Mouse (Mus musculus) neural tube, embryonic 11.5 days (tissue): ENCODE measurements around the gene Plekhg4. TPM values are rescaled to one million over a fixed set of nuclear protein-coding genes. Genes with fewer than 3 reads are reported as not detected.

ENCODE experiments used
- ATAC-seq: fragments of 200-750 bp; cut with Nextera tagmentation; 2 replicates; pipeline ENCODE4 v1.8.0; 2017; ENCODE audit warnings: moderate number of reproducible peaks, mild to moderate bottlenecking, moderate TSS enrichment, moderate library complexity; ENCODE audit not compliant: insufficient read depth, low FRiP score, low TSS enrichment
- DNase-seq: peaks from one replicate; pipeline ENCODE4 v3.0.0-alpha.2; 2015; ENCODE audit warnings: low spot score
- H3K27ac ChIP-seq: fragments of 300-500 bp; sonication (generic); 2 replicates; pipeline ENCODE4 v1.5.1; 2014; ENCODE audit warnings: low read depth, mild to moderate bottlenecking, low read length
- H3K27me3 ChIP-seq: fragments of 300-500 bp; sonication (generic); 2 replicates; pipeline ENCODE4 v1.6.1; 2014; ENCODE audit warnings: mild to moderate bottlenecking, low read length, mixed read lengths; ENCODE audit not compliant: control insufficient read depth, insufficient read depth
- H3K36me3 ChIP-seq: fragments of 300-500 bp; sonication (generic); 2 replicates; pipeline ENCODE4 v1.6.1; 2014; ENCODE audit warnings: mild to moderate bottlenecking, low read length, moderate library complexity, mixed read lengths; ENCODE audit not compliant: control insufficient read depth, insufficient read depth
- H3K4me1 ChIP-seq: fragments of 300-500 bp; sonication (generic); 2 replicates; pipeline ENCODE4 v1.6.1; 2014; ENCODE audit warnings: low read length, mixed read lengths; ENCODE audit not compliant: control insufficient read depth, insufficient read depth
- H3K4me2 ChIP-seq: fragments of 300-500 bp; sonication (generic); 2 replicates; pipeline ENCODE4 v1.6.1; 2014; ENCODE audit warnings: low read depth, mild to moderate bottlenecking, moderate library complexity
- H3K4me3 ChIP-seq: fragments of 300-500 bp; sonication (generic); 2 replicates; pipeline ENCODE4 v1.5.1; 2014; ENCODE audit warnings: low read depth, low read length
- H3K9ac ChIP-seq: fragments of 300-500 bp; sonication (generic); 2 replicates; pipeline ENCODE4 v1.6.1; 2014; ENCODE audit warnings: mild to moderate bottlenecking, low read length
- H3K9me3 ChIP-seq: fragments of 300-500 bp; sonication (generic); 2 replicates; pipeline ENCODE4 v1.6.1; 2016; ENCODE audit warnings: low read length; ENCODE audit not compliant: control insufficient read depth
- WGBS: fragments of 180-500 bp; shearing (Covaris S2); extraction: QIAGEN DNeasy Blood & Tissue Kit; methylation state at CpG from one replicate; pipeline ENCODE4 v1.1.7; 2014; 5-methylcytosine and 5-hydroxymethylcytosine counted together
- polyA plus RNA-seq: library from polyadenylated mRNA; unstranded; fragments of >200 nt; fragmentation: Nextera tagmentation; extraction: Ambion mirVana; gene quantifications from 2 replicates; pipeline ENCODE4 v1.2.1, GENCODE M21; 2014

Plekhg4 gene
- polyA plus RNA-seq, 1 experiment from 2014 or later, result 0.54 TPM

DNA sequence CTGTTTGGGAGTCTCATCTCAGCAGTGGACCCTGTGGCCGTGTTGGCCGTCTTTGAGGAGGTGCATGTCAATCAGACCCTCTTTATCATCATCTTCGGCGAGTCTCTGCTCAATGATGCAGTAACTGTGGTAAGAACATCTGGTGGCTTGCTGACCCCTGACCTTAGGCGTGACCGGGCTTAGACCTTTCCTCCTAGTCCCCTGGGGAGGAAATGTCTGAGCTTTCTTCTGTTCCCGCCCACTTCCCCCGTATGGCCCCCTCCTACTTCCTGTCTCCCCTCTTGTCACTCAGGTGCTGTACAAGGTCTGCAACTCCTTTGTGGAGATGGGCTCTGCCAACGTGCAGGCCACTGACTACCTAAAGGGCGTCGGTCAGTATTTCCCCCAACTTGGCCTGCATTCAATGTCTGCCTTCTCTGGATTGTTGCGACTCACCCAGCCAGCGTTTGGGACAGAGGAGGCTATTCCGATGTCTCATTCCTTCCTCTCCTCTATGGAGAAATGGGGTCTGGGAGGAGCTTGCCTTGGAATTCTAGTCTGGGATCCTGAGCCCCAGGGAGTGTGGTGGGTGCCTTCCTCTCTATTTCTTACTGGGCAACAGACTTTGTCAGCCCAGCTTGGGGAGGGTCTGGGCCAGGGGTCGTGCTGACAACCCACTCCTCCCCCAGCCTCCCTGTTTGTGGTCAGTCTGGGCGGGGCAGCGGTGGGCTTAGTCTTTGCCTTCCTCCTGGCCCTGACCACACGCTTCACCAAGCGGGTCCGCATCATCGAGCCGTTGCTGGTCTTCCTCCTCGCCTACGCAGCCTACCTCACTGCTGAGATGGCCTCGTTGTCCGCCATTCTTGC lies 17.7 kb upstream of the Plekhg4 start:
- Histone ChIP-seq H3K4me3 (no peak overlapping the region), H3K36me3 (no peaks in the 10 kb centered on the region), H3K27ac (no peak overlapping the region), H3K27me3 (no peaks in the 10 kb centered on the region), H3K9ac (no peak overlapping the region), H3K4me2 (no peak overlapping the region), H3K4me1 (peaks cover 3% of the 10 kb centered on the region), H3K9me3 (no peaks in the 10 kb centered on the region)
- DNase-seq, result no peak
- ATAC-seq, result no peak
- 63% methylated on average over 26 of the region's 26 CpGs for WGBS

DNA sequence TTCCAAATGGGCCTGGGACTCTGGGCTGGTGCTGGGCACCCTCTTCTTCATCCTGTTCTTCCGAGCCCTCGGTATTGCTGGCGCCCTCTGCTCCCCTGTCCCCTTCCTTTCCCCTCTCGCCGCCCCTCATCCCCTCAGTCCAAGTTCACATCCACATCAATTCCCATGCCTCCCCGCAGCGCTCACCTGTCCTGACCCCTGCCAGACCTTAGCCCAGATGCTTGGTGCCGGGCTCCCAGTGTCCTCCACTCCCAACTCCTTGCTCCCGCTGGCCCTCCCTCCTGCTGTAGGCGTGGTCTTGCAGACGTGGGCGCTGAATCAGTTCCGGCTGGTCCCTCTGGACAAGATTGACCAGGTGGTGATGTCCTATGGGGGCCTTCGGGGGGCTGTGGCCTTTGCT lies 16.4 kb upstream of the Plekhg4 start:
- Histone ChIP-seq H3K4me3 (no peak overlapping the region), H3K27ac (no peak overlapping the region)
- 91% methylated on average over 14 of the region's 14 CpGs for WGBS

DNA sequence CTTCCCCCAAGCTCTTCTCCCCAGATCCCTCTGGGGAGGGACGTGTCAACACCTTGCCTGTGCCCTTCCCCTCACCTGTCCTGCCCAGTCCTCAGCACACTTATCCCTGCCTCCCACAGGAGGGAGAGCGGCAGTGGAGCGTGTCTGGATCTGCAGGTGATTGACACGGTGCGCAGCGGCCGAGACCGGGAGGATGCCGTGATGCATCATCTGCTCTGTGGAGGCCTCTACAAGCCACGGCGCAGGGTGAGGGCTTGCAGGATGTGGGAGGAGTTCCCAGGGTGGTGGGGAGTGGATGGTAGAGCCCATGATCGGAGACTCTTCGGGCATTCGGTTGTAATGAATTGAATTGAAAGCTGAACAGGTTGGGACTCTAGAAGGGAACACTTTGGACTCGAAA lies 13.9 kb upstream of the Plekhg4 start:
- Histone ChIP-seq H3K4me1 (peaks cover 3% of the 10 kb centered on the region; the same call in 1 of the 2 replicates), H3K4me2 (no peak overlapping the region), H3K9me3 (no peaks in the 10 kb centered on the region), H3K27ac (no peak overlapping the region), H3K36me3 (no peaks in the 10 kb centered on the region), H3K9ac (no peak overlapping the region), H3K27me3 (no peaks in the 10 kb centered on the region), H3K4me3 (no peak overlapping the region)
- ATAC-seq, result no peak
- 80% methylated on average over 15 of the region's 15 CpGs for WGBS
- DNase-seq, result no peak

More for the DNA sequence above, 16.4 kb upstream of the Plekhg4 start:
- H3K4me2 ChIP-seq, result no peak overlapping the region
- peaks cover 3% of the 10 kb centered on the region; the same call in 1 of the 2 replicates for H3K4me1 ChIP-seq
- H3K36me3 ChIP-seq, result no peaks in the 10 kb centered on the region
- DNase-seq (no peak), ATAC-seq (no peak)
- H3K9me3 ChIP-seq, result no peaks in the 10 kb centered on the region
- no peaks in the 10 kb centered on the region for H3K27me3 ChIP-seq
- H3K9ac ChIP-seq, result no peak overlapping the region

DNA sequence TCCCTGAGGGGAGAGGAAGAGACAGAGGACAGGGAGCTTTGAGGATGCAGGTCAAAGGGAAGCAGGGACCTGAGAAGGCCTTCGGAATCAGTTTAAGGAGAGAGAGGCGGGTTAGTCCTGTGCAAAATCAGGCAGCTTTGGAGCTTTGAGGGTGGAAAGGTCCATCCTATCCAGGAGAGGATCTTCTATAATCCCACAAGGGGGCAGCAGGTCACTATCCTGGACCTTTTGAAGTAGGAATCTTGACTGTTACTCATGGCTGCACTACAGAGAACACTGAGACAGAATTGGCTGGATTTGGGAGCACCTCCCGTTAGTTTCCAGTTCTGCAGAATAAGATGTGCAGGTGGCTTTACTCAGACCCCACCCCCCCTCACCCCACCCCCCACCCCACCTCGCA lies 13.4 kb upstream of the Plekhg4 start:
- 50% methylated on average over 4 of the region's 4 CpGs for whole genome bisulfite sequencing
- H3K9me3 ChIP-seq, result no peaks in the 10 kb centered on the region
- no peaks in the 10 kb centered on the region for H3K36me3 ChIP-seq
- no peak overlapping the region for H3K4me3 ChIP-seq
- H3K4me2 ChIP-seq, result no peak overlapping the region
- no peaks in the 10 kb centered on the region for H3K27me3 ChIP-seq
- H3K9ac ChIP-seq, result no peak overlapping the region
- peaks cover 3% of the 10 kb centered on the region; the same call in 1 of the 2 replicates for H3K4me1 ChIP-seq
- DNase-seq, result peak; percentile 57
- no peak for ATAC-seq
- H3K27ac ChIP-seq, result no peak overlapping the region

DNA sequence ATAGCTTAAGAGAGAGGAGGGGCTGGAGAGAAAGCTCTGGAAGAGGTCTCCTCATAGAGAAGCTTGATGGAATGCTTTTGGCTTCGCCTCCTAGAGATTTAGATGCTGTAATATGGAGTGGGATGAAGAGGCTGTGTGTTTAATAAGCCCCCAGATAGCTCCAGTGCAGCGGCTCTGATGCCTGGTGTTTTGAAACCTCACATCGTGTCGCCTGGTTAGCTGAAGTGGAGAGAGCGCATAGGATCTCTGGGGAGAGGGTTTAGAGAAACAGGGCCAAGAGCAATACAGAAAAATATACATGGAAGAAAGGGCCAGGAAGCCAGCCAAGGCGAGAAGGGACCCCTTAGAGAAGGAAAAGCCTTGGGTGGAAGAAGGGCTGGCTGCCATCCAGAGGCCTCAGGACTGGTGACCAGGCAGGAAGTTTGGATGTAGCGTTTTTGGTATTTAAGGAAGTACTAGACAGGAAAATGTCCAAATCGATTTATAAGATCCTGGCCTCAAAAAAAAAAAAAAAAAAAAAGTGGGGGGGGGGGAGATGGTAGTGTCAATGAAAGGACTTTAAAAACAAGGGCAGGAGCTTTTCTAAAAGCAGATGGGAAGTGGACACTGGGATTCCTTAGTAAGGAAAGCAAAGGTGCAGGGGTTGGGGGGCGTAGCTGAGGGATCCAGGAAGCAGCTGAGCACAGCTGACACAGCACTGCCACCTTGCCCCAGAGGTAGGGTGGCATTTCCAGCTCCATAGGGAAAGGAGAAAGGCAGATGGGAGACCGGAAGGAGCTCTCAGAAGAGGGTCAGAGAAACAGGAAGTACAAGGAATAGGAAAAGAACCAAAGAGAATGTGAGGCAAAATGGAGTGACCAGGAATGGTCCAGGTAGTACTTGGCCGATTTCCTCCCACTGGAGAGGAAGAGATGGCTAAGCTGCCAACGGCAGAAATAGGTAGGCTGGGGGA lies 11.0 kb upstream of the Plekhg4 start:
- Histone ChIP-seq H3K36me3 (no peaks in the 10 kb centered on the region), H3K9me3 (no peaks in the 10 kb centered on the region), H3K27me3 (no peaks in the 10 kb centered on the region), H3K4me2 (no peak overlapping the region), H3K9ac (no peak overlapping the region), H3K4me3 (no peak overlapping the region), H3K4me1 (no peaks in the 10 kb centered on the region), H3K27ac (no peak overlapping the region)
- no peak for ATAC-seq
- DNase-seq, result no peak
- 83% methylated on average over 12 of the region's 12 CpGs for WGBS

DNA sequence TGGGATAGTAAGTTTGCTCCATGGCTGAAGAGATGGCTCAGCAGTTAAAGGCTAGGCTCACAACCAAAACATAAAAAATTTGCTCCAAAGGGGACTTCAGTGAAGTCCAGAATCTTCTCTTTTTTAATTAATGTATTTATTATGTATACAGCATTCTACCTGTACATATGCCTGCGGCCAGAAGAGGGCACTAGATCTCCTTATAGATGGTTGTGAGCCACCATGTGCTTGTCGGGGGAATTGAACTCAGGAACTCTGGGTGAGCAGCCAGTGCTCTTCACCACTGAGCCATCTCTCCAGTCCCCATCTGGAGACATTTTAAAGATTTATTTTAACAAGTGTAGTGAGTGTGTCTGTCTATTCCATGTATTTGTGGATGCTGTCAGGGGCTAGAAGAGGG lies 6.0 kb upstream of the Plekhg4 start:
- Histone ChIP-seq H3K4me3 (no peak overlapping the region), H3K9ac (no peak overlapping the region), H3K27me3 (no peaks in the 10 kb centered on the region), H3K27ac (no peak overlapping the region), H3K4me2 (no peak overlapping the region), H3K36me3 (no peaks in the 10 kb centered on the region), H3K4me1 (no peaks in the 10 kb centered on the region), H3K9me3 (no peaks in the 10 kb centered on the region)
- ATAC-seq, result no peak
- WGBS, result 74% methylated on average over 2 of the region's 2 CpGs
- peak; percentile 38 for DNase-seq

DNA sequence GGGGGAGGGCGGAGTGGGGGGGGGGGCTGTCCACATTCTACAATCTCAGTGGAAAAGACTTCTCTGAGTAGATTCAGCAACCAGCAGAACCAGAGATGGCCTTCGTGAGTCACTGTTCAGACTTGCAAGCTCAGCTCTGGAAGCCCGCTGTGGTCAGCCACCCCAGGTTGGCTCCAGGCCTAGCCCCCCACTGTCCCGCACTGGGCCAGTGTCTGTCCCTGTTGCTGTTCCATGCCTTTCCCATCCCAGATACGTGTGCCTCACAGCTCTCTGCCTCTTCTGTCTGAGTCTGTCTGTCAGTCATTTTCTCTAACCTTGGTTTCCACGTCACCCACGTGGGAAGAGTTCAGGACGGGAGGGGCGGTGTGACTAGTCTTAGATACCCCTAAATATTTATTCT lies 601 bp upstream of the Plekhg4 start:
- Histone ChIP-seq H3K4me2 (no peak overlapping the region), H3K9ac (no peak overlapping the region), H3K27ac (no peak overlapping the region), H3K4me3 (no peak overlapping the region), H3K27me3 (no peaks in the 10 kb centered on the region), H3K36me3 (no peaks in the 10 kb centered on the region), H3K4me1 (no peaks in the 10 kb centered on the region), H3K9me3 (no peaks in the 10 kb centered on the region)
- ATAC-seq, result no peak
- WGBS, result 83% methylated on average over 9 of the region's 9 CpGs
- DNase-seq, result no peak

DNA sequence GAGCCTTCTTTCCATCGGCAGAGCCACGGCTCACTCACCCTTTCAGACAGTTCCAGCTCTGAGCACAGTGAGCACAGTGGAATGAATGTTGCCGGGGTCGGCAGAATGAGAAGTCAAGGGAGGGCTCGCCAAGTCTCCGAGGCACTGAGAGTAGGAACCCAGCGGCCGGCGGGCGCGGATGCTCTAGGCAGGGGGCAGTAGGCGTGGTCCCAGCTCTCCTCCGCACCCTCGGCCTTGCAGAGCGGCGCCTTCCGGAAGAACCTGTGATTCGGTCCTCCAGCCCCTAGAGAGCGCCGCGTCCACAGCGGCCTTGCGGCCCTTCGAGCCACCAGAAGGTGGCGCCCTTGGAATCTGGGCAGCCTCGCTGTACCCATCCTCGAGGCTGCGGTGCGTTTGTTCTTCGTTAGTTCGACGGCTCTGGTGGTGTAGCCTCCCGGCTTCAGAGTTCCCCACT lies 1.5 kb downstream of the Plekhg4 start:
- no peaks in the 10 kb centered on the region for H3K27me3 ChIP-seq
- 26% methylated on average over 32 of the region's 33 CpGs for WGBS
- H3K4me3 ChIP-seq, result no peak overlapping the region
- no peak overlapping the region for H3K27ac ChIP-seq
- H3K9me3 ChIP-seq, result no peaks in the 10 kb centered on the region
- ATAC-seq, result 0 out of 2 replicates have a peak, but pooled peaks have one; percentile 45
- H3K4me2 ChIP-seq, result peak overlapping the region; percentile 37
- 0 out of 2 replicates have a peak overlapping the region, but pooled peaks have one; percentile 28 for H3K9ac ChIP-seq
- no peaks in the 10 kb centered on the region for H3K36me3 ChIP-seq
- DNase-seq, result peak; percentile 56
- no peaks in the 10 kb centered on the region for H3K4me1 ChIP-seq
